Mouse (Mus musculus): ENCODE results near the gene Haus3.
A peak's percentile ranks its signal among the peaks of the same experiment; 100 is the strongest.

Gene Haus3

GRCm38 (mm10) chr5:34168950-34169891 lies at the start of gene Haus3, which contains the start of gene Poln:
Gene Haus3, minus strand, starts transcription at chr5:34169527.
Gene Poln, minus strand, starts transcription at chr5:34169448.
- DNase-seq (ENCODE audit: low spot score in 2 of 2), result peak; percentile 97 to 98

GRCm38 (mm10) chr5:34218672-34219071 lies 49.3 kb upstream of the Haus3 start:
- no peak for DNase-seq (ENCODE audit: low spot score in 2 of 2)

GRCm38 (mm10) chr5:34217756-34218155 lies 48.4 kb upstream of the Haus3 start:
- no peak for DNase-seq (ENCODE audit: low spot score in 2 of 2)

GRCm38 (mm10) chr5:34216025-34216424 lies 46.7 kb upstream of the Haus3 start:
- no peak for DNase-seq (ENCODE audit: low spot score in 2 of 2)

DNA sequence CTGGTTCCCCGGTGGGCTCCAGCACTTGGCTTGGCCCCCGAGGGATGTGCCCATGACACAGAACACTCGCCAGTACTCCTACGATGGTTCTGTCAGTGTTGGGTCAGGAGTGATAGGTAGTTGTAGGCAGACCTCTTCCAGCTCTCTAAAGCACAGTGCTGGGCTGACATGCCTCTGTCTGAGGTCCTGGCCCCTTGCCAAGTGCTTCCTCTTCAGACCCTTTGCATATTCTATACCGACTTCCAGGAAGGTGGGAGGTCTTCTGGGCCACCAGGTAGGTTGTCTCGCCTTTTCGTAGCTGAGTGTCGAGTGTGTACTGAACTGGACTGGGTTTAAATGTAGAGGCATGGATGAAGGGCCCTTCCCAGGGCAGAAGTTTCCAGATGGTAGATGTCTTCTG lies 44.3 kb upstream of the Haus3 start:
- DNase-seq (ENCODE audit: low spot score in 2 of 2), result no peak

- DNase-seq (ENCODE audit: low spot score in 2 of 2), result peak; percentile 74 to 88
Measured at GRCm38 (mm10) chr5:34210279-34210678, 41.0 kb upstream of the Haus3 start.

GRCm38 (mm10) chr5:34207503-34207902 lies 38.2 kb upstream of the Haus3 start:
- no peak for DNase-seq (ENCODE audit: low spot score in 2 of 2)

- DNase-seq (ENCODE audit: low spot score in 2 of 2), result no peak
Measured at GRCm38 (mm10) chr5:34205788-34206187, 36.5 kb upstream of the Haus3 start.

DNA sequence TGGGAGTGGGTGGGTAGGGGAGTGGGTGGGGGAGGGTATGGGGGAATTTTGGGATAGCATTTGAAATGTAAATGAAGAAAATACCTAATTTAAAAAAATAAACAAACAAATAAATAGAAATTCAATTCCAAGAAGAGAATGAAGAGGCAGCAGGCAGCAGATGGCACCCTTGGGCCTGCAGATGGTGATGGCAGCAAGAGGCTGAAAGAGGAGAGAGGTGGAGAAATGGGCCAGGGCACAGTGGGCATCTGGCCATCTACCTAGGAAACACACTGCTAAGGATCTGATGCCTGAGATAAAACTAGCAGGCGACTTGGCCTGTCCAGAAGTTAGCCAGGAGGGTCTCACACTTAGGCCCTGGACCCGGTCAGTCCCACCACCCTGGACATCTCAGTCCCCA lies 35.6 kb upstream of the Haus3 start:
- DNase-seq (ENCODE audit: low spot score in 2 of 2), result no peak

DNA sequence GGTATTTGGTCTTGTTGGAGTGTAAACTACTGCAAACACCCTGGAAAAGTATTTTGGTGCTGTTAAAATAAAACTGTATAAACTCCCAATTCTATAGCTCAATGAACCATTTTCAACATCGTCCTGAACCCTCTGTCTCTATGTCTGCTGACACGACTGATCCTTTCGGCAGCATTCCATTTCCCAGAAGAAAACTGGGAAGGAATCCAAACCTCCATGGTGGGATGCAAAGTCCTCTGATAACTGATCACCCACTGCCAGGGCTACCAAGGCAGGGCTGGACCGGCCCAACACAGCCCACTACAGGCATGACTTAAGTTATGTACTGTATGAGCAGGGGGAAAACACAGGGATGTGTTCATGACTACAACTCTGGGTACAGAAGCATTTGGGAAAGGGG lies 32.7 kb upstream of the Haus3 start:
- DNase-seq (ENCODE audit: low spot score in 2 of 2), result no peak

DNA sequence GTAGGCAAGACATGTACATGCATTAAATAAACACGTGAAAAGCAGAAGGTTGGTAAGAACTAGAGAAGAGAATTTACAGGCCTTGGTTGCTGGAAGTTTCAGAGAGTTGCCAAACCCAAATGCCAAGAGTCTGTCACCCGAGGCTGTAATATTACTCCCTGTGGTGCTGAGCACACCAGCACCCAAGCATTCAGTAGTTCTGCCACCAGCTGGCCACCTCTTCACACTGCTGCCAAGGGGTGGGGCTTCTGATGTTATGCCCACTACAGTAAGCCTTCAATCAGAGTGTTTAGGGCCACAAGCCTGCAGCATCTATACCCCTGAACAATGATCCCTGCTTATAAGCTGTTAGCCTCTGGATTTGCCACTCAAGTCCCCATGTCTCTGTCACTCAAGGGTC lies 32.1 kb upstream of the Haus3 start:
- no peak for DNase-seq (ENCODE audit: low spot score in 2 of 2)

DNA sequence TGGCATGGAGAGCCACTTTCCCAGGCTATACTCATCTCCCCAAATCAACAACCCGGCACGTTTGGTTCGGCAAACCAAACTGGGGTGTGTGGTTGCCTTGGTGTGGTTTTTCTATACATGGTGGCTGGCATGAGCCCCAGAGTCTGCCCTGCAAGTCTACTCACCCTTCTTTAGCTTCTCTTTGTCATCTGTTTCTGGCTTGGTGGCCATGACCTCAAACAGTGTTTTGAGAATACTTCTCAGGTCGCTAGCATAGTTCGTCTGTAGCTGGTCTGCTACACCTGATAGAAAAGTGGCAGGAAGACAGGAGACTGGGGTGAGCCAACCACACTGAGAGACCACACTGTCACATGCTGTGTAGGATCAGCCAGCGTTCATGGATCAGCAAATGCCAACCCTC lies 29.3 kb upstream of the Haus3 start:
- no peak for DNase-seq (ENCODE audit: low spot score in 2 of 2)

GRCm38 (mm10) chr5:34197243-34197642 lies 27.9 kb upstream of the Haus3 start:
- DNase-seq (ENCODE audit: low spot score in 2 of 2), result no peak

DNA sequence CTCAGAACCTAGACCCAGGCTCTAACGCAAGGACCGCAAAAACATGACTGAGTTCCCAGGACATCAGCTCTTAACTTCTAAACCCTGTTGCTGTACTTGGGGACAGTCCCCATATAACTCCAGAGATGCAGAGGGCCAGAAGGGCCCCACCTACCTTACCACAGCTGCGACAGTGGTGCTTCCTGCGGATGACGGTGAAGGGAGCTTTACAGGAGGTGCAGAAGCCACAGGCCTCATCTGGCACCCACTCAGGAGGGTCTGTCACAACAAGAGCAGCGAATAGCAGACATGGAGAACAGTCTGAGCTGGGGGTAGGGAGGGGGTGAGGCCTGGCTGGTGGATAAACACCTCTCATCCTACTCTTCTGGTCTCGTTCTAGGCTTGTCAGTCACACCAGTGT lies 27.1 kb upstream of the Haus3 start:
- DNase-seq (ENCODE audit: low spot score in 2 of 2), result peak in 1 of 2 experiments; percentile 44

DNA sequence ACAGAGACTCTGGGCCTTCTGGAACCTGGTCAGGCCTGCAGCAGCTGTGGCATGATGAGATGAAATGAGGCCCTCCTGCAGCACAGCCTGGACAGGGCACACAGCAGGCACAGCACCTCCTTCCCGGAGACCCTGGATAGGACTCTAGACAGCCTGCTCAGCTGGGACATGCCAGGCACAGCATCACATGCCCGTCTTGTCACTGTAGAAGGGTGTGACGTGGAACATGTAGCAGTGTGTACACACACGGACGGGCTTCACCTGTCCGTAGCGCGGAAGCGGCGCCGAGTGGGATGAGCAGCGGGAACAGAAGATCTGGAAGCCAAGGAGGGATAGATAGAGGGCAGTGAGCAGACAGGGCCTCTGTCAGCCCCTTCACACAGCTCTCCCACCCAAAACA lies 26.5 kb upstream of the Haus3 start:
- no peak for DNase-seq (ENCODE audit: low spot score in 2 of 2)

DNA sequence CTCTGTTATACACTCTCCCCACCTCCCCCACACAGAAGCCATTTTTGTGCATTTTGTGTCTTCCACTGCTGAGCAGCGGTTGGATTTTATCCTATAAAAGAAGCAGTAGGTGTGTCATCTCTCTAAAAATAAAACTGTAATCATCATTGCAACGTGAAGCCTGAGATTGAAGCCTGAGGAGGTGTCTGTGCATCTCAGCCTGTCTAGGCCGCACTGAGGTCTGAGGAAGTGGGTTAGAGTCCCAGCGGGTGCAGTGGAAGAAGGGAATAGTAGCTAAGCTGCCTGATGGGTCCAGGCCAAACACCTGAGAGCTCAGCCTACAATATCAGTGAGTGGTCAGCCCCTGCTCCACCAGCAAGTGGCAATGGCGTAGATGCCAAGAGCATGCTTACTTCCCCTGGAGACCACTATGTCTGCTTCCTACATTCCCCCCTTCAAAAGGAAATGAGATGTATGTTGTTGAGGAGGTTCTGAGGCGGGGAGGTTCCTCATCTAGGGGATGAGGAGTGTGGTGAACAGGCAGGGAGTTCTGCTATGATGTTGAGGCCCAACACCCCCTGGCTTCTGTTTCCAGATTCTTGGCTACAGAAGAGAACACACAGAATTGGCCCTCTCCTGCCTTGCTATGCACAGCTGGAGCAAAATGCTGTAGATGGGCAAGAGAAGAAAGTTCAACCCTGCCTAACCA lies 25.8 kb upstream of the Haus3 start:
- DNase-seq (ENCODE audit: low spot score in 2 of 2), result no peak

GRCm38 (mm10) chr5:34194426-34194825 lies 25.1 kb upstream of the Haus3 start:
- no peak for DNase-seq (ENCODE audit: low spot score in 2 of 2)

DNA sequence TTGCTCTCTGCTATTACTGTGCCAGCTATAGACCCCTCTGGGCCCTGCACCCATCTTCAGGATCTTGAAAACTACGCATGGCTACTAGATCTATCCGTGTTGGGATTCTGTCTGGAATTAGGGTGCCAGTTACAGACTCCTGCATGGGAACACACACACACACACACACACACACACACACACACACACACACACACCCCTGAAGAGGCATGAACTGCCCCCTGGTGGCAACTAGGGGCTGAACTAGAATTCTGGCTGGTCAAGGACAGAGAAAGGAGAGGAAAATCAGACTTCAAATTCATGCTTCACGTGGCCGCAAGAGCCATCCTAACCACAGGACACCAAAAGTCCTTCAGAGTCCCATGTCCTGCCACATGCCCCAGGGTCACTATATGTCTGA lies 22.5 kb upstream of the Haus3 start:
- DNase-seq (ENCODE audit: low spot score in 2 of 2), result no peak

DNA sequence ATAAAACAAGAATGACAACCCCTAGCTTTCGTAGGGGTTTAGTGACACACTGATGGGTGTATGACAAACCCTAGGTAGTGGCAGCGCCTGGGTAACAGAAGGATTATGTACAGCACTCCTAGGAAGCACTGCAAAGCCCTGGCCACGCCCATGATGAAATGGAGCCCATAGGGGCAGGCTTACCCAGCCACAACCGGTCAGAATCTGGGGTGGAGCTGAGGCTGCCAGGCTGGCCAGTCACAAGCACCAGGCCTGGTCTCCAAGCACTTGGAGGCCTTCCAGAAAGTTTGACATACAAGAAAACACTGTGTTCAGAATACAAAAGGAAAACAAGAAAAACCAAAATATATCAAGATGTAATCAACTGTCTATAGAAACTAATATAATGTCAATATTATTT lies 21.7 kb upstream of the Haus3 start:
- DNase-seq (ENCODE audit: low spot score in 2 of 2), result no peak

DNA sequence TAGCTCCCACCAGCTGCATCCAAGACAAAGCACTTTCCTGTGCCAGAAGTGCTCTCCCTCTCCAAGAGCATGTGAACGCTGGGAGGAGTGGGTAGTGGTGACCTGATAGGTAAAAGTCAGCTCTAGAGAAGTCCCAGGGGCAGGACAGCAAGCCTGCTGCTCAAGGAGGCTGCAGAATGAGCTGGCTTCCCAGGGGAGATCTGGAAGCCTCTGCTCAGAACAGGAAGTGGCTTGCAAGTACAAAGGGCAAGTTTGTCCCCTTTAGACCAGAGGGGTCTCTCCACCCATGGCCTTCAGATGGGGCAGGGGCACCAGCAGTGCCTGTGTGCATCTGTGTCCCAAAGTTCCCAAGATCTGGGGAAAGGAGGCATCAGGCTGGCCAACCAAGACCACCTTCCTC lies 20.2 kb upstream of the Haus3 start:
- DNase-seq (ENCODE audit: low spot score in 2 of 2), result no peak

DNA sequence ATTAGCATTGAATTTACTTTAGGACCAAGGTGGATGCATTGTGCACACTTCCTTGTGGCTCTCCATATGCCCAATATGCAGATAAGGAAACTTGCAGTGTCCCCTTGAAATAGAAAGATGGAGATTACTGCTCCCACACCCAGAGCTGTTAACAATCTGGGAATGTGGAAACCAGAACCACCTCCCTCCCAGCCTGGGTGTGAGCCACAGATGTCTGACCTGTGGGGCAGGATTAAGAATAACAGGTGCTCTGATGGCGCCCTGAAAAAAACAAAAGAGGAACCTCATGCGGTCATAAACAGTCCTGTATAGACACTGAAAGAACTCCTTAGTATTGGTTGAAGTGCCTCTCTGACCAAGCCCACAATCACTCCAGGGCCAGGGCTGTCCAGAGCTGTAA lies 19.5 kb upstream of the Haus3 start:
- no peak for DNase-seq (ENCODE audit: low spot score in 2 of 2)

DNA sequence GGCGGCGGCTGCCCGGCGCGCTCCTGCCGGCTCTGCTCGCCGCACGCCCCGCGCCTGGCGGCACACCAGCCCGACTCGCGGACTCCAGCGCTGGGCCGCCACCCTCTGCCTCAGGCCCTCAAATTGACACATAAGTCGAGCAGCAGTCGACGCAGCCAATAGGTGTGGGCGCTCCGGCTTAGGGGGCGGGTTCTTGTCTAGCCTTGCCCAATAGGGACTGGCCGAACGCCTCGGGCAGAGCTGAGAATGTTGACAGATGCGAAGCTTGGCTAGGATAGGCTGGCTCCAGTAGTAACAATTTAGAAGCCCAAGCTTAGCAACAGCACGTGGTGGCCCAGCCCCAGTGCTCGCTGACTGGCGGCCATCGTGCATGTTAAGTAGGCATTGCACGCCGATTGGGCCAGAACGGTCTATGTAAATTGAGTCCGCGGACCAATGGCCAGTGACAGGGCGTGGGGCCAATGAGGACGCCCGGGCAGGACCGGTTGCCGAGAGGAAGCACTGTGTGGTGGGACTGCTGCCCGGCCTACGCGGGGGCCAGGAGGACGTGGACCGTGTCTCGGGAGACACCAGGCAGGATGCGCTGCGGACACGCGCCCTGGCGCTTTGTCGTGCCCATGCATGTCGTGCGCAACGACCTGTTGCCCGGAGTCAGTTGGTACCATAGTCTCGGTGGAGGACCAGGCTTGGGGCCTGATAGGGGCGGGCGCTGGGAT lies 18.4 kb upstream of the Haus3 start, which contains the start of gene Mxd4:
Gene Mxd4 (minus strand): TSS at position 120 of the 716 bp plus-strand sequence.
- peak; percentile 97 for DNase-seq (ENCODE audit: low spot score in 2 of 2)
